Mouse (Mus musculus): ENCODE measurements around the gene Acbd3. TPM values are rescaled to one million over a fixed set of nuclear protein-coding genes. Genes with fewer than 3 reads are reported as not detected.

The Acbd3 gene
- polyA plus RNA-seq (2017; shearing (Covaris generic)) = 11.4 TPM

DNA sequence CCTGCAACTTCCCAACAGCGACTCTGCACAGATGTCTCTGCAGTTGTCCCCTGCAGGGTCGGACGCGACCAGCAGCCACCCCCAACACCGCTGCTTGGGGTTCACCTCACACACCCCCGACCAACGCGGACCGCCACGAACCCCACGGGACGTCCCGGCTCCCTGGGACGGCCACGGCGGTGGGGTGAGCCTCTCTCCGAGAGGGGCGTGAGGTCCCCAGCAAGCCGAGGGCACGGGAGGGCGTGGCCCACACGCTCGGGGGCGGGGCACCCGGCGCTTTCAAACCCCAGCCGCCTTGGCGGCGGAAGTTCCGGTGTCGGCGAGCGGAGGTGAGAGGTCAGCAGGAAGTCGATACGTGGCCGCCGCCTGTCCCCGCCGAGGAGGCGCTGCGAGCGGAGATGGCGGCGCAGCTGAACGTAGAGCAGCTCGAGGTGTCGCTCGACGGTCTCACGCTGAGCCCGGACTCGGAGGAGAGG lies at the start of gene Acbd3:
Gene Acbd3, plus strand, starts transcription at position 340 of the 476 bp plus-strand sequence.

DNA sequence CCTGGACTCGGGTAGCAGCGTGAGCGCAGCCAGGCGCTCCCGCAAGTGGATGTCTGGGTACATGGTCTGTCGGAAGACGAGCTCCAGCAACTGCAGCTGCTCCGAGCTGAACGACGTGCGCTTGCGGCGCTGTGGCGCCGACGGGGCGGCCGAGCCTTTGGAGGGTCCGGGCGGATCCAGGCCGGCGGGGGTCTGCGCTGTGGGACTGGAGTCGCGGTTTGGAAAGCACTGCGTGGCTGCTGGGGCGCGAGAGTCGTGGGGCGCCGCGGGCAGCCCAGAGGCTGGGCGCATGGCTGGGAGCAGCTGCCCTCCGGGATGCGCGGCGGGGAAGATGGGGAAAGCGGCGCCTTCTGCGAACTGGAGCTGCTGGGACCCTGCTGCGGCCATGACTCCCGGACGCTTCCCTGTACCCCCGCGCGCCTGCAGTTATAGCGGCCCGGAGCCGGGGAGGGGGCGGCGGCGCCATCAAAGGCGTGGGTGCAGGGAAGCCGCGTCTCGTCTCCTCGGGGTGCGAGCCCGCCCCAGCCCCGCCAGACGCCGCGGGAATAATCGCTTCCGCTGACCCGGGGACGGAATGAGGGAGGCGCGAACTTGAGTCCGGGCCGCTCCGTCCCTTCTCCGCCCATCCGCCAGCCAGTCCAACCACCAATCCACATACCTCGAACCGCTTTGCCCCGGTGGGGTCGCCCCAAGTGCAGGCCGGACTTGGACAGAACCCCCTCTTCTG lies 29.1 kb upstream of the Acbd3 start, which contains the start of gene Mixl1:
Gene Mixl1, minus strand, starts transcription at position 409 of the 727 bp plus-strand sequence.

Other genes starting within 250 kb of the Acbd3 start
- not detected for gene Stum, start 242.5 kb upstream of the Acbd3 start, polyA plus RNA-seq (2017; shearing (Covaris generic))
- 84.0 TPM for gene Parp1, start 157.1 kb upstream of the Acbd3 start, polyA plus RNA-seq (2017; shearing (Covaris generic))
- 19.9 TPM for gene Lin9, start 84.9 kb upstream of the Acbd3 start, polyA plus RNA-seq (2017; shearing (Covaris generic))
- gene Mixl1, start 29.0 kb upstream of the Acbd3 start, polyA plus RNA-seq (2017; shearing (Covaris generic)) = not detected
- 1,322 TPM for gene H3f3a, start 87.9 kb downstream of the Acbd3 start, polyA plus RNA-seq (2017; shearing (Covaris generic))
- 53.1 TPM for gene Sde2, start 125.1 kb downstream of the Acbd3 start, polyA plus RNA-seq (2017; shearing (Covaris generic))
- not detected for gene Lefty2, start 167.1 kb downstream of the Acbd3 start, polyA plus RNA-seq (2017; shearing (Covaris generic))
- 97.6 TPM for gene Pycr2, start 178.2 kb downstream of the Acbd3 start, polyA plus RNA-seq (2017; shearing (Covaris generic))
- 0.45 TPM for gene Lefty1, start 209.0 kb downstream of the Acbd3 start, polyA plus RNA-seq (2017; shearing (Covaris generic))
- 49.0 TPM for gene Tmem63a, start 216.3 kb downstream of the Acbd3 start, polyA plus RNA-seq (2017; shearing (Covaris generic))